Mouse (Mus musculus) megakaryocyte, embryonic 14.5 days (primary cell): Measurements from ENCODE around the gene Ntn3.

Experiments used
- FLI1 ChIP-seq: IDR thresholded peaks from 2 replicates; pipeline ENCODE4 v1.6.1; 2012; ENCODE audit warnings: low read length, inconsistent platforms, mixed read lengths
- GATA1 ChIP-seq: IDR thresholded peaks from 3 replicates; pipeline ENCODE4 v1.6.1; 2012; ENCODE audit warnings: mixed read lengths, low read length, inconsistent platforms, borderline replicate concordance

DNA sequence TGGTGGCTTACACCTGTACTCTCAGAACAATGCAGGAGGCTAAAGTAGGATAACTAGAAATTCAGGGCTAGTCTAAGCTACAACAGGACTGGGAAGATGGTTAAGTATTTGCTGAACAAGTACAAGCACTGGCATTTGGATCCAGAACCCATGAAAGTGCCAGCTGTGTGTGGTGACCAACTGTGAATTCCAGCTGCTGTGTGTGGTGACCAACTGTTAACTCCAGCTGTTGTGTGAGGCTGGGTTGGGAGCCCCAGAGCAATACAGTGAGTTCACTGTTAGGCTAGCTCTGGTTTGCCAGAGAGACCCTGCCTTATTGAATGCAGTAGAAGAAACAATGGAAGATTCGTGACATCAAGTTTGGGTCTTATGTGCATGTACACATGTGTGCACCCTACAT, 27.1 kb upstream of the Ntn3 start:
- no peak for TF ChIP-seq FLI1
- TF ChIP-seq GATA1 = no peak
